In genomic region chr10:81417227-81418215, GRCm38 (mm10) we compare ENCODE assay signal across 7 mouse cellular contexts. TPM values are rescaled to one million over a fixed set of nuclear protein-coding genes. Genes with fewer than 3 reads are reported as not detected.
DNase-seq lines count a peak whose midpoint lies in the region; ATAC-seq and TF ChIP-seq lines count a peak whose summit lies in the region.

No protein-coding gene starts in this region.

- peaks cover 41% of the 10 kb centered on the region for H3K4me1 ChIP-seq in lung, embryonic 14.5 days (ENCODE audit: insufficient read depth)
- peaks cover 36% of the 10 kb centered on the region for H3K4me1 ChIP-seq in forebrain, embryonic 11.5 days (replicated peaks; ENCODE audit: control insufficient read depth, insufficient read depth, low read length)
- H3K4me1 ChIP-seq in hindbrain, postnatal 0 days (ENCODE audit: insufficient read depth, low read length) = peaks cover 24% of the 10 kb centered on the region
- peaks cover 59% of the 10 kb centered on the region for H3K4me1 ChIP-seq in midbrain, embryonic 13.5 days (replicated peaks)

- H3K36me3 ChIP-seq in lung, embryonic 14.5 days (ENCODE audit: insufficient read depth) = peaks cover 33% of the 10 kb centered on the region
- no peaks in the 10 kb centered on the region; the same call in 1 of the 2 replicates for H3K36me3 ChIP-seq in forebrain, embryonic 11.5 days (ENCODE audit: control insufficient read depth, insufficient read depth, low read length)
- no peaks in the 10 kb centered on the region for H3K36me3 ChIP-seq in hindbrain, postnatal 0 days (ENCODE audit: insufficient read depth, low read length)
- peaks cover 12% of the 10 kb centered on the region for H3K36me3 ChIP-seq in midbrain, embryonic 13.5 days

- H3K27ac ChIP-seq in lung, embryonic 14.5 days (ENCODE audit: low read depth) = peak overlapping the region; percentile 78
- peak overlapping the region; percentile 46; the same call in 1 of the 2 replicates for H3K27ac ChIP-seq in forebrain, embryonic 11.5 days (ENCODE audit: low read depth, low read length)
- peak overlapping the region; percentile 77 for H3K27ac ChIP-seq in hindbrain, postnatal 0 days
- H3K27ac ChIP-seq in midbrain, embryonic 13.5 days = peak overlapping the region; percentile 59

- WGBS in lung, embryonic 14.5 days = 42% methylated on average over 12 of the region's 12 CpGs
- 42% methylated on average over 12 of the region's 12 CpGs for WGBS in forebrain, embryonic 11.5 days
- whole genome bisulfite sequencing in hindbrain, postnatal 0 days = 41% methylated on average over 12 of the region's 12 CpGs
- WGBS in midbrain, embryonic 13.5 days = 43% methylated on average over 12 of the region's 12 CpGs

- no peak for TF ChIP-seq CTCF in lung, embryonic 14.5 days (IDR thresholded peaks at IDR 0.05; ENCODE audit: low read depth)
- TF ChIP-seq CTCF in hindbrain, postnatal 0 days (IDR thresholded peaks at IDR 0.05; ENCODE audit: low read depth) = no peak

- H3K9me3 ChIP-seq in lung, embryonic 14.5 days (ENCODE audit: low read depth, low read length) = no peaks in the 10 kb centered on the region
- no peaks in the 10 kb centered on the region for H3K9me3 ChIP-seq in forebrain, embryonic 11.5 days (ENCODE audit: control insufficient read depth, low read length)
- no peaks in the 10 kb centered on the region for H3K9me3 ChIP-seq in hindbrain, postnatal 0 days (ENCODE audit: low read length)
- no peaks in the 10 kb centered on the region for H3K9me3 ChIP-seq in midbrain, embryonic 13.5 days

- DNase-seq in lung, embryonic 14.5 days = no peak
- no peak for DNase-seq in lung, postnatal 25 days (ENCODE audit: low spot score)
- no peak for DNase-seq in forebrain, embryonic 11.5 days (ENCODE audit: low spot score)
- DNase-seq in hindbrain, postnatal 0 days (ENCODE audit: low spot score) = no peak
- DNase-seq in thymus, postnatal 14 days = no peak
- DNase-seq in natural killer cell, adult 2 months (ENCODE audit: low spot score in 2 of 2) = no peak

- H3K4me3 ChIP-seq in lung, embryonic 14.5 days (ENCODE audit: low read depth, low read length) = peak overlapping the region; percentile 22
- peak overlapping the region; percentile 33 for H3K4me3 ChIP-seq in forebrain, embryonic 11.5 days (ENCODE audit: low read depth, low read length)
- no peak overlapping the region for H3K4me3 ChIP-seq in hindbrain, postnatal 0 days (ENCODE audit: low read length)
- peak overlapping the region; percentile 27; the same call in 1 of the 2 replicates for H3K4me3 ChIP-seq in midbrain, embryonic 13.5 days (replicated peaks)

- peak overlapping the region; percentile 64 for H3K4me2 ChIP-seq in lung, embryonic 14.5 days
- peak overlapping the region; percentile 73 for H3K4me2 ChIP-seq in forebrain, embryonic 11.5 days (ENCODE audit: low read depth, low read length, severe bottlenecking)
- peak overlapping the region; percentile 42 for H3K4me2 ChIP-seq in hindbrain, postnatal 0 days (ENCODE audit: low read depth, low read length)
- peak overlapping the region; percentile 55 for H3K4me2 ChIP-seq in midbrain, embryonic 13.5 days (replicated peaks)

- no peaks in the 10 kb centered on the region for H3K27me3 ChIP-seq in lung, embryonic 14.5 days (ENCODE audit: insufficient read depth, low read length)
- no peaks in the 10 kb centered on the region for H3K27me3 ChIP-seq in forebrain, embryonic 11.5 days (ENCODE audit: control insufficient read depth, insufficient read depth, low read length)
- no peaks in the 10 kb centered on the region for H3K27me3 ChIP-seq in hindbrain, postnatal 0 days (ENCODE audit: insufficient read depth, low read length)
- H3K27me3 ChIP-seq in midbrain, embryonic 13.5 days = peaks cover 9% of the 10 kb centered on the region; the same call in 1 of the 2 replicates

- ATAC-seq in lung, embryonic 14.5 days (ENCODE audit: insufficient read depth) = no peak
- no peak for ATAC-seq in forebrain, embryonic 11.5 days (replicated peaks; ENCODE audit: low FRiP score)
- ATAC-seq in hindbrain, postnatal 0 days = no peak
- peak; percentile 25; the same call in 1 of the 2 replicates for ATAC-seq in midbrain, embryonic 13.5 days

- peak overlapping the region; percentile 53 for H3K9ac ChIP-seq in lung, embryonic 14.5 days
- peak overlapping the region; percentile 55 for H3K9ac ChIP-seq in forebrain, embryonic 11.5 days (ENCODE audit: low read length)
- peak overlapping the region; percentile 28; the same call in 1 of the 2 replicates for H3K9ac ChIP-seq in hindbrain, postnatal 0 days (replicated peaks; ENCODE audit: low read length)
- peak overlapping the region; percentile 48; the same call in 1 of the 2 replicates for H3K9ac ChIP-seq in midbrain, embryonic 13.5 days (replicated peaks)

RNA-seq across cellular contexts. Expression of gene Smim24, which starts 24.7 kb away (rescaled TPM):
- polyA plus RNA-seq in lung, embryonic 14.5 days (2014; fragmentation: Nextera tagmentation; extraction: Ambion mirVana) = 2.8 and 3.3 TPM in 2 replicates
- polyA plus RNA-seq in forebrain, embryonic 11.5 days (2014; fragmentation: Nextera tagmentation; extraction: Ambion mirVana) = 2.8 and 3.3 TPM in 2 replicates
- 2.9 and 3.7 TPM in 2 replicates for total RNA-seq in hindbrain, postnatal 0 days (2014; rRNA removed)
- 1.4 and 1.7 TPM in 2 replicates for polyA plus RNA-seq in hindbrain, postnatal 0 days (2015; fragmentation: Nextera tagmentation; extraction: Ambion mirVana)
- polyA plus RNA-seq in midbrain, embryonic 13.5 days (2015; fragmentation: Nextera tagmentation; extraction: Ambion mirVana) = 1.4 and 1.9 TPM in 2 replicates

RNA-seq across cellular contexts. Expression of gene Gm48552, which starts 28.7 kb away (rescaled TPM):
- 1.3 and 1.4 TPM in 2 replicates for polyA plus RNA-seq in lung, embryonic 14.5 days (2014; fragmentation: Nextera tagmentation; extraction: Ambion mirVana)
- polyA plus RNA-seq in forebrain, embryonic 11.5 days (2014; fragmentation: Nextera tagmentation; extraction: Ambion mirVana) = 1.1 and 3.0 TPM in 2 replicates
- 7.5 TPM in 2 replicates for total RNA-seq in hindbrain, postnatal 0 days (2014; rRNA removed)
- polyA plus RNA-seq in hindbrain, postnatal 0 days (2015; fragmentation: Nextera tagmentation; extraction: Ambion mirVana) = 2.7 and 4.0 TPM in 2 replicates
- polyA plus RNA-seq in midbrain, embryonic 13.5 days (2015; fragmentation: Nextera tagmentation; extraction: Ambion mirVana) = 1.2 and 2.1 TPM in 2 replicates

RNA-seq across cellular contexts. Expression of gene Gm48551, which starts 33.3 kb away (rescaled TPM):
- polyA plus RNA-seq in lung, embryonic 14.5 days (2014; fragmentation: Nextera tagmentation; extraction: Ambion mirVana) = 2.8 and 3.8 TPM in 2 replicates
- 3.0 and 3.5 TPM in 2 replicates for polyA plus RNA-seq in forebrain, embryonic 11.5 days (2014; fragmentation: Nextera tagmentation; extraction: Ambion mirVana)
- 2.1 and 3.3 TPM in 2 replicates for total RNA-seq in hindbrain, postnatal 0 days (2014; rRNA removed)
- 5.3 and 7.0 TPM in 2 replicates for polyA plus RNA-seq in hindbrain, postnatal 0 days (2015; fragmentation: Nextera tagmentation; extraction: Ambion mirVana)
- 6.9 and 7.2 TPM in 2 replicates for polyA plus RNA-seq in midbrain, embryonic 13.5 days (2015; fragmentation: Nextera tagmentation; extraction: Ambion mirVana)

RNA-seq across cellular contexts. Expression of gene Dohh, which starts 33.3 kb away (rescaled TPM):
- 57.5 and 67.0 TPM in 2 replicates for polyA plus RNA-seq in lung, embryonic 14.5 days (2014; fragmentation: Nextera tagmentation; extraction: Ambion mirVana)
- 61.0 and 66.3 TPM in 2 replicates for polyA plus RNA-seq in forebrain, embryonic 11.5 days (2014; fragmentation: Nextera tagmentation; extraction: Ambion mirVana)
- 146 TPM in 2 replicates for total RNA-seq in hindbrain, postnatal 0 days (2014; rRNA removed)
- 111 and 114 TPM in 2 replicates for polyA plus RNA-seq in hindbrain, postnatal 0 days (2015; fragmentation: Nextera tagmentation; extraction: Ambion mirVana)
- polyA plus RNA-seq in midbrain, embryonic 13.5 days (2015; fragmentation: Nextera tagmentation; extraction: Ambion mirVana) = 73.5 TPM in 2 replicates

RNA-seq across cellular contexts. Expression of gene Nfic, which starts 37.9 kb away (rescaled TPM):
- 86.0 and 86.5 TPM in 2 replicates for polyA plus RNA-seq in lung, embryonic 14.5 days (2014; fragmentation: Nextera tagmentation; extraction: Ambion mirVana)
- polyA plus RNA-seq in forebrain, embryonic 11.5 days (2014; fragmentation: Nextera tagmentation; extraction: Ambion mirVana) = 10.5 and 10.8 TPM in 2 replicates
- 17.2 and 26.5 TPM in 2 replicates for total RNA-seq in hindbrain, postnatal 0 days (2014; rRNA removed)
- 33.8 and 34.6 TPM in 2 replicates for polyA plus RNA-seq in hindbrain, postnatal 0 days (2015; fragmentation: Nextera tagmentation; extraction: Ambion mirVana)
- 13.1 and 15.2 TPM in 2 replicates for polyA plus RNA-seq in midbrain, embryonic 13.5 days (2015; fragmentation: Nextera tagmentation; extraction: Ambion mirVana)
